8 mouse cellular contexts compared by ENCODE assay signal in the genomic region with DNA sequence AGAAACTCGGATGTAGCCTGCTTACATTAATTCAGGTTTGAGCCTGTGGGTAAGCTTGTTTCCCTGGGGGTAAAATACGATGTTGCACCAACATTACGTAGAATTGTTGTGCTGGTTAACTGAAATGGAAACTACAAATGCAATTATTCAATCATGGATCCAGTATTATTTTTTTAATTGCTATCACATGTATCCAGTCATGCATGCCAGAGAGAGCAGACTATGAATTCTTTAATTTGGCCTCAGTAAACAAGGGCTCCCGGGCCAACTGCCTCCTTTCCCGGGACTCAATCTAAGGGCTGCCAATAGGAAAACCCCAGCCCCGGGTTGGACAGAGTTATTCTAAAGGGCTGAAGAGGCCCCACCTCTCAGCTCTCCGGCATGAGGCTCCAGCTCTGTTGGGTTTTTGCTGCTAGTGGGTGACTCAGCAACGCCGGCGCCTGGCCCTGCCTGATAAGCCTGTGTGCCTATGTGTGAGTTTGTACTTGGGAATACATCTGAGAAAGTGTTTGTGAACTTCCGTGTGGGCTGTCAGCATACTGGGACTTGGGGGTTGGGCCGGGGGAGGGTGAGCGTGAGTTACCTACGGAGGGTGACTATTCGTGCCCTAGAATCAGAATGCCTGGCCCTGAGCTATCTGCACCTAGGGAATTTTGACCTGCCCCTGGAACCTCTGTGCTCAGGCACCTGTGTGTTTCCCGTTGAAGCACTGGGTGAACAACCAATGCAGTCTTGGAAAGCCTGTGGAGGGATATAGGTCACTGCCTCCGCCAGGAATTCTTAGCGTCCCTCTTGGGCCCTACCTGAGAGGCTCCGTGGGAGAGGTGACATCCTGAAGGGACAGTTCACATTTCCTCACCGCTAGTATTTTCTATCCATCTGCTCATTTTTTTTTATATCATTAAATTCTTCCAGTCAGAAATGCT. TPM values are rescaled to one million over a fixed set of nuclear protein-coding genes. Genes with fewer than 3 reads are reported as not detected.
DNase-seq lines count a peak whose midpoint lies in the region; ATAC-seq lines count a peak whose summit lies in the region.

No protein-coding gene starts in this region.

- no peak overlapping the region for H3K27ac ChIP-seq in midbrain, embryonic 15.5 days
- H3K27ac ChIP-seq in midbrain, embryonic 13.5 days: no peak overlapping the region
- H3K27ac ChIP-seq in embryonic facial prominence, embryonic 13.5 days: peak overlapping the region; percentile 28; the same call in 1 of the 2 replicates
- peak overlapping the region; percentile 100 for H3K27ac ChIP-seq in liver, embryonic 12.5 days
- H3K27ac ChIP-seq in hindbrain, embryonic 14.5 days: no peak overlapping the region

- no peak for ATAC-seq in midbrain, embryonic 15.5 days (replicated peaks)
- no peak for ATAC-seq in midbrain, embryonic 13.5 days
- no peak for ATAC-seq in embryonic facial prominence, embryonic 13.5 days (ENCODE audit: insufficient number of reproducible peaks, insufficient read depth, low FRiP score, low TSS enrichment, low read depth)
- ATAC-seq in hematopoietic stem cell, adult 5-6 weeks (replicated peaks in 1 of 2; ENCODE audit: insufficient read depth in 1 of 2, low FRiP score in 2 of 2, low TSS enrichment in 1 of 2, low read depth in 1 of 2, poor library complexity in 2 of 2, severe bottlenecking in 2 of 2): peak; percentile 44 to 48
- ATAC-seq in liver, embryonic 12.5 days: peak; percentile 67
- no peak for ATAC-seq in hindbrain, embryonic 14.5 days (ENCODE audit: low FRiP score)

- H3K9me3 ChIP-seq in midbrain, embryonic 15.5 days: no peaks in the 10 kb centered on the region
- H3K9me3 ChIP-seq in midbrain, embryonic 13.5 days: no peaks in the 10 kb centered on the region
- H3K9me3 ChIP-seq in embryonic facial prominence, embryonic 13.5 days: no peaks in the 10 kb centered on the region
- H3K9me3 ChIP-seq in liver, embryonic 12.5 days (replicated peaks): no peaks in the 10 kb centered on the region
- H3K9me3 ChIP-seq in hindbrain, embryonic 14.5 days (ENCODE audit: control insufficient read depth, low read length): no peaks in the 10 kb centered on the region

- H3K4me3 ChIP-seq in midbrain, embryonic 15.5 days: no peak overlapping the region
- H3K4me3 ChIP-seq in midbrain, embryonic 13.5 days (replicated peaks): no peak overlapping the region
- H3K4me3 ChIP-seq in embryonic facial prominence, embryonic 13.5 days: no peak overlapping the region
- peak overlapping the region; percentile 89 for H3K4me3 ChIP-seq in liver, embryonic 12.5 days
- H3K4me3 ChIP-seq in hindbrain, embryonic 14.5 days (replicated peaks; ENCODE audit: low read length): no peak overlapping the region

- 0 out of 2 replicates have a peak overlapping the region, but pooled peaks have one; percentile 3 for H3K4me2 ChIP-seq in midbrain, embryonic 15.5 days
- no peak overlapping the region for H3K4me2 ChIP-seq in midbrain, embryonic 13.5 days (replicated peaks)
- H3K4me2 ChIP-seq in embryonic facial prominence, embryonic 13.5 days: peak overlapping the region; percentile 39
- H3K4me2 ChIP-seq in liver, embryonic 12.5 days: peak overlapping the region; percentile 93
- H3K4me2 ChIP-seq in hindbrain, embryonic 14.5 days (replicated peaks): no peak overlapping the region

- H3K27me3 ChIP-seq in midbrain, embryonic 15.5 days (replicated peaks): peaks cover 19% of the 10 kb centered on the region
- H3K27me3 ChIP-seq in midbrain, embryonic 13.5 days: peaks cover 42% of the 10 kb centered on the region
- peaks cover 24% of the 10 kb centered on the region for H3K27me3 ChIP-seq in embryonic facial prominence, embryonic 13.5 days
- no peaks in the 10 kb centered on the region for H3K27me3 ChIP-seq in liver, embryonic 12.5 days (replicated peaks)
- no peaks in the 10 kb centered on the region for H3K27me3 ChIP-seq in hindbrain, embryonic 14.5 days (ENCODE audit: control insufficient read depth, insufficient read depth, low read length)

- peaks cover 22% of the 10 kb centered on the region for H3K4me1 ChIP-seq in midbrain, embryonic 15.5 days
- H3K4me1 ChIP-seq in midbrain, embryonic 13.5 days (replicated peaks): peaks cover 25% of the 10 kb centered on the region
- peaks cover 28% of the 10 kb centered on the region for H3K4me1 ChIP-seq in embryonic facial prominence, embryonic 13.5 days
- peaks cover 68% of the 10 kb centered on the region for H3K4me1 ChIP-seq in liver, embryonic 12.5 days
- peaks cover 7% of the 10 kb centered on the region; the same call in 1 of the 2 replicates for H3K4me1 ChIP-seq in hindbrain, embryonic 14.5 days (replicated peaks; ENCODE audit: control insufficient read depth, insufficient read depth, low read length)

- peak; percentile 34 to 41 for DNase-seq in adrenal gland, adult 18-20 months (ENCODE audit: low spot score in 2 of 2)
- DNase-seq in right cerebral cortex, postnatal 36 days (ENCODE audit: low spot score in 2 of 2): peak; percentile 65 to 67
- DNase-seq in hindbrain, embryonic 14.5 days (ENCODE audit: low spot score): no peak

- H3K36me3 ChIP-seq in midbrain, embryonic 15.5 days (replicated peaks): no peaks in the 10 kb centered on the region
- no peaks in the 10 kb centered on the region for H3K36me3 ChIP-seq in midbrain, embryonic 13.5 days
- H3K36me3 ChIP-seq in embryonic facial prominence, embryonic 13.5 days: no peaks in the 10 kb centered on the region
- peaks cover 16% of the 10 kb centered on the region for H3K36me3 ChIP-seq in liver, embryonic 12.5 days
- H3K36me3 ChIP-seq in hindbrain, embryonic 14.5 days (replicated peaks; ENCODE audit: control insufficient read depth, insufficient read depth): no peaks in the 10 kb centered on the region

- 24% methylated on average over 20 of the region's 20 CpGs for WGBS in midbrain, embryonic 15.5 days
- 21% methylated on average over 20 of the region's 20 CpGs for WGBS in midbrain, embryonic 13.5 days
- WGBS in embryonic facial prominence, embryonic 13.5 days: 19% methylated on average over 20 of the region's 20 CpGs
- WGBS in liver, embryonic 12.5 days (ENCODE audit: insufficient replicate concordance): 7% methylated on average over 20 of the region's 20 CpGs
- 29% methylated on average over 20 of the region's 20 CpGs for WGBS in hindbrain, embryonic 14.5 days

- no peak overlapping the region for H3K9ac ChIP-seq in midbrain, embryonic 15.5 days
- H3K9ac ChIP-seq in midbrain, embryonic 13.5 days (replicated peaks): no peak overlapping the region
- 0 out of 2 replicates have a peak overlapping the region, but pooled peaks have one; percentile 16 for H3K9ac ChIP-seq in embryonic facial prominence, embryonic 13.5 days
- peak overlapping the region; percentile 86 for H3K9ac ChIP-seq in liver, embryonic 12.5 days
- H3K9ac ChIP-seq in hindbrain, embryonic 14.5 days: no peak overlapping the region

RNA-seq across cellular contexts. Expression of gene Epb41, which starts 1.6 kb away (rescaled TPM):
- 74.4 and 80.1 TPM in 2 replicates for polyA plus RNA-seq in midbrain, embryonic 15.5 days (2015; fragmentation: Nextera tagmentation; extraction: Ambion mirVana)
- 120 and 122 TPM in 2 replicates for polyA plus RNA-seq in midbrain, embryonic 13.5 days (2015; fragmentation: Nextera tagmentation; extraction: Ambion mirVana)
- total RNA-seq in adrenal gland, adult 18-20 months (2021): 10 to 100 TPM; 50.9 to 58.5 TPM
- 69.6 and 80.3 TPM in 2 replicates for polyA plus RNA-seq in embryonic facial prominence, embryonic 13.5 days (2015; fragmentation: Nextera tagmentation; extraction: Ambion mirVana)
- 63.9 and 72.9 TPM in 2 replicates for total RNA-seq in hematopoietic stem cell, adult 5-6 weeks (2017)
- polyA plus RNA-seq in liver, embryonic 12.5 days (2016; fragmentation: Nextera tagmentation; extraction: Ambion mirVana): 177 and 187 TPM in 2 replicates
- 73.3 and 82.9 TPM in 2 replicates for polyA plus RNA-seq in hindbrain, embryonic 14.5 days (2014; fragmentation: Nextera tagmentation; extraction: Ambion mirVana)

RNA-seq across cellular contexts. Expression of gene Gm10300, which starts 2.2 kb away (rescaled TPM):
- 0.08 TPM in 1 of 2 replicates, not detected in the other for polyA plus RNA-seq in midbrain, embryonic 15.5 days (2015; fragmentation: Nextera tagmentation; extraction: Ambion mirVana)
- not detected in 2 replicates for polyA plus RNA-seq in midbrain, embryonic 13.5 days (2015; fragmentation: Nextera tagmentation; extraction: Ambion mirVana)
- under 1 TPM; 0.38 to 0.46 TPM for total RNA-seq in adrenal gland, adult 18-20 months (2021)
- 0.11 TPM in 1 of 2 replicates, not detected in the other for polyA plus RNA-seq in embryonic facial prominence, embryonic 13.5 days (2015; fragmentation: Nextera tagmentation; extraction: Ambion mirVana)
- total RNA-seq in hematopoietic stem cell, adult 5-6 weeks (2017): 1.4 and 2.3 TPM in 2 replicates
- 0.42 and 0.45 TPM in 2 replicates for polyA plus RNA-seq in liver, embryonic 12.5 days (2016; fragmentation: Nextera tagmentation; extraction: Ambion mirVana)
- not detected in 2 replicates for polyA plus RNA-seq in hindbrain, embryonic 14.5 days (2014; fragmentation: Nextera tagmentation; extraction: Ambion mirVana)

Comparison
In these comparisons a context has a peak if more than half of its experiments do, and no peak if none do; other contexts are left out.
1. H3K4me2 ChIP-seq: peak in midbrain, embryonic 15.5 days (single experiment), embryonic facial prominence, embryonic 13.5 days (single experiment) and liver, embryonic 12.5 days (single experiment); none in midbrain, embryonic 13.5 days (single experiment) and hindbrain, embryonic 14.5 days (single experiment).
2. ATAC-seq: peak in hematopoietic stem cell, adult 5-6 weeks (2 of 2) and liver, embryonic 12.5 days (single experiment); none in midbrain, embryonic 15.5 days (single experiment), midbrain, embryonic 13.5 days (single experiment), embryonic facial prominence, embryonic 13.5 days (single experiment) and hindbrain, embryonic 14.5 days (single experiment).
3. H3K27ac ChIP-seq: peak in embryonic facial prominence, embryonic 13.5 days (single experiment) and liver, embryonic 12.5 days (single experiment); none in midbrain, embryonic 15.5 days (single experiment), midbrain, embryonic 13.5 days (single experiment) and hindbrain, embryonic 14.5 days (single experiment).
4. H3K9ac ChIP-seq: peak in embryonic facial prominence, embryonic 13.5 days (single experiment) and liver, embryonic 12.5 days (single experiment); none in midbrain, embryonic 15.5 days (single experiment), midbrain, embryonic 13.5 days (single experiment) and hindbrain, embryonic 14.5 days (single experiment).